Mouse (Mus musculus) ES-E14 (cell line): ENCODE measurements around the gene C1d. TPM values are rescaled to one million over a fixed set of nuclear protein-coding genes. Genes with fewer than 3 reads are reported as not detected.

ENCODE experiments used
- DNase-seq: peaks from one replicate; pipeline ENCODE4 v3.0.0-alpha.2; 2013; ENCODE audit warnings: low read depth, low spot score
- H3K27ac ChIP-seq: 2 replicates; pipeline ENCODE4 v1.5.1; 2012; ENCODE audit warnings: low read depth, mild to moderate bottlenecking, low read length, moderate library complexity, mixed read lengths; ENCODE audit not compliant: poor library complexity, insufficient read depth, severe bottlenecking
- H3K36me3 ChIP-seq: 2 replicates; pipeline ENCODE4 v1.6.1; 2012; ENCODE audit warnings: mild to moderate bottlenecking, low read length, moderate library complexity, mixed read lengths; ENCODE audit not compliant: control insufficient read depth, poor library complexity, insufficient read depth, severe bottlenecking
- H3K4me1 ChIP-seq, 2 experiments: fragments of 150-350 bp in 1 of 2; sonication (generic) in 1 of 2; 2 replicates each; pipeline ENCODE4 v1.6.1; 2012; ENCODE audit warnings: low read length in 2 of 2, mild to moderate bottlenecking in 1 of 2, mixed read lengths in 1 of 2; ENCODE audit not compliant: control insufficient read depth in 2 of 2, insufficient read depth in 2 of 2, poor library complexity in 1 of 2
- H3K4me3 ChIP-seq, 2 experiments: fragments of 150-350 bp in 1 of 2; sonication (generic) in 1 of 2; 2 replicates each; pipeline ENCODE4 v1.5.1; 2012; ENCODE audit warnings: low read length in 2 of 2, low read depth in 1 of 2, mild to moderate bottlenecking in 1 of 2, mixed read lengths in 1 of 2; ENCODE audit not compliant: insufficient read depth in 1 of 2, poor library complexity in 1 of 2, severe bottlenecking in 1 of 2
- H3K9ac ChIP-seq: 2 replicates; pipeline ENCODE4 v1.6.1; 2012; ENCODE audit warnings: low read depth, mild to moderate bottlenecking, low read length, mixed read lengths; ENCODE audit not compliant: poor library complexity, insufficient read depth, severe bottlenecking
- H3K9me3 ChIP-seq: fragments of 150-350 bp; sonication (generic); 2 replicates; pipeline ENCODE4 v1.6.1; 2012; ENCODE audit warnings: low read depth, mild to moderate bottlenecking, low read length; ENCODE audit not compliant: control insufficient read depth, insufficient read depth
- CHD2 ChIP-seq: IDR thresholded peaks from 2 replicates; pipeline ENCODE4 v1.6.1; 2014; ENCODE audit warnings: mild to moderate bottlenecking, low read depth, low read length, inconsistent platforms
- HCFC1 ChIP-seq: IDR thresholded peaks from 2 replicates; pipeline ENCODE4 v1.6.1; 2012; ENCODE audit warnings: low read length, inconsistent platforms, borderline replicate concordance; ENCODE audit not compliant: insufficient read depth
- MAFK ChIP-seq: IDR thresholded peaks from 2 replicates; pipeline ENCODE4 v1.6.1; 2014; ENCODE audit warnings: mild to moderate bottlenecking, low read depth, low read length, inconsistent platforms; ENCODE audit not compliant: insufficient read depth
- ZC3H11A ChIP-seq: IDR thresholded peaks from 2 replicates; pipeline ENCODE4 v1.6.1; 2012; ENCODE audit warnings: low read depth, mild to moderate bottlenecking, inconsistent platforms, low read length, borderline replicate concordance
- ZNF384 ChIP-seq: IDR thresholded peaks from 2 replicates; pipeline ENCODE4 v1.6.1; 2012; ENCODE audit warnings: low read depth, low read length, inconsistent platforms
- in situ Hi-C, 2 experiments: fragments of 600-800 bp; cut with MboI; formaldehyde crosslinking; loops; one replicate each; pipeline ENCODE4 v1.15.1; 2025; ENCODE audit warnings: low sequenced_read_pairs in 2 of 2, inconsistent platforms in 1 of 2; ENCODE audit not compliant: unreplicated experiment in 2 of 2
- total RNA-seq: library from RNA; depleted of rRNA; stranded (reverse); fragments of 300-350 nt; gene quantifications from 2 replicates; pipeline ENCODE4 v1.2.3, GENCODE M21; 2012

The C1d gene
- total RNA-seq, 1 experiment = 48.5 TPM

- no peak for TF ChIP-seq ZNF384
- no peak for TF ChIP-seq HCFC1
- TF ChIP-seq CHD2 = no peak
- TF ChIP-seq MAFK = no peak
- TF ChIP-seq ZC3H11A = no peak
- Histone ChIP-seq H3K9ac (no peak overlapping the region), H3K9me3 (no peaks in the 10 kb centered on the region), H3K4me1 (no peaks in the 10 kb centered on the region), H3K27ac (no peak overlapping the region), H3K4me3 (no peak overlapping the region), H3K36me3 (no peaks in the 10 kb centered on the region)
- in situ Hi-C loops = no loop called here
- DNase-seq = no peak
Measured at GRCm38 (mm10) chr11:17248715-17249114, 8.7 kb upstream of the C1d start.

GRCm38 (mm10) chr11:17256813-17257365, 490 bp upstream of the C1d start:
- Histone ChIP-seq H3K9ac (peak overlapping the region; percentile 39; the same call in 1 of the 2 replicates), H3K4me1 (peaks cover 0 to 4% of the 10 kb centered on the region in 2 experiments; a peak in 1 of 4 replicates), H3K27ac (no peak overlapping the region), H3K36me3 (no peaks in the 10 kb centered on the region), H3K4me3 (peak overlapping the region; percentile 73 to 79; a peak in 3 of 4 replicates), H3K9me3 (no peaks in the 10 kb centered on the region)
- no peak for TF ChIP-seq CHD2
- in situ Hi-C loops = no loop called here
- DNase-seq = no peak

GRCm38 (mm10) chr11:17257861-17258260, 482 bp downstream of the C1d start:
- TF ChIP-seq MAFK = no peak
- TF ChIP-seq HCFC1 = no peak
- no peak for TF ChIP-seq ZNF384
- no peak for TF ChIP-seq ZC3H11A
- no peak for TF ChIP-seq CHD2

GRCm38 (mm10) chr11:17267176-17267575, 9.8 kb downstream of the C1d start:
- Histone ChIP-seq H3K9me3 (no peaks in the 10 kb centered on the region), H3K36me3 (no peaks in the 10 kb centered on the region; the same call in 1 of the 2 replicates), H3K27ac (no peak overlapping the region), H3K4me1 (no peaks in the 10 kb centered on the region), H3K4me3 (no peak overlapping the region), H3K9ac (no peak overlapping the region)
- TF ChIP-seq ZNF384 (no peak), MAFK (no peak), ZC3H11A (no peak), HCFC1 (no peak), CHD2 (no peak)
- in situ Hi-C loops = no loop called here
- no peak for DNase-seq

More at GRCm38 (mm10) chr11:17257861-17258260, 482 bp downstream of the C1d start:
- H3K9me3 ChIP-seq = no peaks in the 10 kb centered on the region
- H3K36me3 ChIP-seq = no peaks in the 10 kb centered on the region
- H3K4me1 ChIP-seq = peaks cover 0 to 4% of the 10 kb centered on the region in 2 experiments; a peak in 1 of 4 replicates
- in situ Hi-C loops = no loop called here
- peak overlapping the region; percentile 84 for H3K9ac ChIP-seq
- H3K4me3 ChIP-seq = peak overlapping the region; percentile 73 to 79
- DNase-seq = peak; percentile 11
- H3K27ac ChIP-seq = no peak overlapping the region

GRCm38 (mm10) chr11:17268801-17269200, 11.4 kb downstream of the C1d start:
- Histone ChIP-seq H3K4me1 (no peaks in the 10 kb centered on the region), H3K9ac (no peak overlapping the region), H3K36me3 (no peaks in the 10 kb centered on the region; the same call in 1 of the 2 replicates), H3K9me3 (no peaks in the 10 kb centered on the region), H3K27ac (no peak overlapping the region), H3K4me3 (no peak overlapping the region)
- no peak for TF ChIP-seq MAFK
- TF ChIP-seq HCFC1 = no peak
- no peak for TF ChIP-seq CHD2
- TF ChIP-seq ZNF384 = no peak
- no peak for TF ChIP-seq ZC3H11A
- in situ Hi-C loops = no loop called here
- no peak for DNase-seq
